Mouse (Mus musculus): Measurements from ENCODE around the gene Zic2.
"Not testable (repeated sequence)": the region's sequence is repeated elsewhere in the genome, so short reads cannot be mapped to it uniquely, and the experiment has no call there.

Zic2 gene

GRCm38 (mm10) chr14:122474891-122475556 is at the start of gene Zic2:
Zic2 (plus strand) TSS chr14:122475435.
- DNase-seq (ENCODE audit: low read depth, low spot score) = no peak

GRCm38 (mm10) chr14:122426529-122427203 is 48.6 kb upstream of the Zic2 start:
- DNase-seq (ENCODE audit: low read depth, low spot score) = no peak

- no peak for DNase-seq (ENCODE audit: low read depth, low spot score)
These were observed 48.1 kb upstream of the Zic2 start for GRCm38 (mm10) chr14:122427204-122427560.

GRCm38 (mm10) chr14:122427654-122428053 is 47.6 kb upstream of the Zic2 start:
- no peak for DNase-seq (ENCODE audit: low read depth, low spot score)

- DNase-seq (ENCODE audit: low read depth, low spot score) = no peak
These were observed 42.7 kb upstream of the Zic2 start for GRCm38 (mm10) chr14:122432558-122432957.

GRCm38 (mm10) chr14:122434039-122434438 is 41.2 kb upstream of the Zic2 start:
- DNase-seq (ENCODE audit: low read depth, low spot score) = no peak

GRCm38 (mm10) chr14:122436850-122437249 is 38.4 kb upstream of the Zic2 start:
- DNase-seq (ENCODE audit: low read depth, low spot score) = no peak

GRCm38 (mm10) chr14:122449601-122450495 is 25.4 kb upstream of the Zic2 start:
- no peak for DNase-seq (ENCODE audit: low read depth, low spot score)

GRCm38 (mm10) chr14:122450496-122451382 is 24.5 kb upstream of the Zic2 start, which contains the start of gene Gm5089:
Gm5089 (minus strand) TSS chr14:122451115.
- DNase-seq (ENCODE audit: low read depth, low spot score) = no peak

GRCm38 (mm10) chr14:122451551-122452145 is 23.6 kb upstream of the Zic2 start:
- no peak for DNase-seq (ENCODE audit: low read depth, low spot score)

- no peak for DNase-seq (ENCODE audit: low read depth, low spot score)
These were observed 22.4 kb upstream of the Zic2 start for GRCm38 (mm10) chr14:122452701-122453387.

- no peak for DNase-seq (ENCODE audit: low read depth, low spot score)
These were observed 21.7 kb upstream of the Zic2 start for GRCm38 (mm10) chr14:122453388-122453995.

- no peak for DNase-seq (ENCODE audit: low read depth, low spot score)
These were observed 21.1 kb upstream of the Zic2 start for GRCm38 (mm10) chr14:122453996-122454738.

GRCm38 (mm10) chr14:122454901-122455561 is 20.2 kb upstream of the Zic2 start:
- DNase-seq (ENCODE audit: low read depth, low spot score) = no peak

GRCm38 (mm10) chr14:122455562-122455958 is 19.7 kb upstream of the Zic2 start:
- DNase-seq (ENCODE audit: low read depth, low spot score) = no peak

- DNase-seq (ENCODE audit: low read depth, low spot score) = not testable (repeated sequence)
These were observed 15.9 kb upstream of the Zic2 start for GRCm38 (mm10) chr14:122459332-122459731.

- no peak for DNase-seq (ENCODE audit: low read depth, low spot score)
These were observed 15.5 kb upstream of the Zic2 start for GRCm38 (mm10) chr14:122459776-122460175.

GRCm38 (mm10) chr14:122460226-122460625 is 15.0 kb upstream of the Zic2 start:
- DNase-seq (ENCODE audit: low read depth, low spot score) = no peak

- DNase-seq (ENCODE audit: low read depth, low spot score) = peak; percentile 32
These were observed 13.7 kb upstream of the Zic2 start for GRCm38 (mm10) chr14:122461500-122461899.
